Mouse (Mus musculus) heart, adult 2 months (tissue): Measurements from ENCODE around the gene Vstm4.

ENCODE experiments used
- CTCF ChIP-seq: fragments of 200-600 bp; IDR thresholded peaks from 2 replicates; pipeline ENCODE4 v1.8.1; 2022; ENCODE audit warnings: antibody characterized with exemption, mild to moderate bottlenecking, moderate library complexity
- POLR2A ChIP-seq: fragments of 200-500 bp; IDR thresholded peaks from 2 replicates; pipeline ENCODE4 v1.6.1; 2011; ENCODE audit warnings: mild to moderate bottlenecking, low read depth, low read length, control low read depth; ENCODE audit not compliant: insufficient read depth

DNA sequence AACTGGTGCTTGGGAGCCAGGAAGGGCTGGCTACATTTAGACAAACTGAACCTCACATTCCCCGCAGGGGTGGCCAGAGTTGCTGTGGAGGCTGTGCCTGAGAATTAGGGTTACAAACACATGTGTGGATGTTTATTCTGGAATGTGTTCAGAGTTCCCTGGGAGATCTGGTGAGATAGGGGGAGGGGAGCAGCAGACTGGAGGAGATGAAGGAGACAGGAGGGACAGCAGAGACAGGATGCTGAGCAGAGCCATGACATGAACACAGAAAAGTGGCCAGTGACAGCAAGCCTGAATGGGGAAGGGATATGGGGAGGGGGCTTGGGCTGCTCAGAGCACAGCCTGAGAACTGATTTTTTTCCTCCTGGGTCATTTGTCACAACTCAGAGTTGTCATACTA lies 37.3 kb upstream of the Vstm4 start:
- TF ChIP-seq POLR2A (no peak), CTCF (no peak)
